Mouse (Mus musculus): ENCODE data around the gene Cryaa.
A peak's percentile ranks its signal among the peaks of the same experiment; 100 is the strongest.

The Cryaa gene

DNA sequence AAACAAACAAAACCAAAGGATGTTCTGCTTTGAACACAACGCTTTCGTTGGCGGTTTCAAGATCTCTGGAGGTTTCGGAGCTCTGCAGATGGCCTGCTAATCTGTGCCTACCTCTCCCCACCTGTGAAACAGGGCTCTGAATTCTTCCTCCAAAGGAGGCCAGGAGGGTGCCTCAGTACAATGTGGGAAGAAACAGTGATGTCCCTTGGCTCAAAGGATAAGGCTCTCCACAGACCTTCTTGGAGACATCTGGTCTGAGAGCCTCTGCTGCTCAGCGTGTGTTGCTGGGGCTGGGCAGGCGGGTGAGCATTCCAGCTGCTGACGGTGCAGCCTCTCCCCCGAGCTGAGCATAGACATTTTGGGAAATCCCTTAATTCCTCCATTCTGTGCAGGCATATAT is at the start of gene Cryaa:
TSS of gene Cryaa (plus strand) at position 301 of the 400 bp plus-strand sequence.
- no peak for DNase-seq (ENCODE audit: low spot score)

DNA sequence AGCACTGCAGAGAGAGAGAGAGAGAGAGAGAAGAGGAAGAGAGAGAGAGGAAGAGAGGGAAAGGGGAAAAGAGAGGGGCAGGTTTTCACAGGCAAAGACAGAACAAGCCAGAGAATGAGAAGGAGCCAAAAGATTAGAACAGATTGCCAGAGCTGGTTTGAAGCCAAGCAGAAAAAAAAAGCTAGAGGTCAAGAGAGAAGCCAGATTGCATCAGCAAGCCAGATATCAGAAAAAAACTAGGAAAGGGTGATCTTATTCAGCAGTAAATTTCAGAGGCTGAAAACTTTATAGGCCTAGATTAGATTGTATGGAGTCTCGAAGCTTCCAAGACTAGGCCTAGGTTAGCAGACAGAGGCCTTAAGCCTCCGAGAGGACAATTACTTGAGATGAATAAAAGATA is 49.6 kb upstream of the Cryaa start:
- DNase-seq (ENCODE audit: low spot score): no peak

DNA sequence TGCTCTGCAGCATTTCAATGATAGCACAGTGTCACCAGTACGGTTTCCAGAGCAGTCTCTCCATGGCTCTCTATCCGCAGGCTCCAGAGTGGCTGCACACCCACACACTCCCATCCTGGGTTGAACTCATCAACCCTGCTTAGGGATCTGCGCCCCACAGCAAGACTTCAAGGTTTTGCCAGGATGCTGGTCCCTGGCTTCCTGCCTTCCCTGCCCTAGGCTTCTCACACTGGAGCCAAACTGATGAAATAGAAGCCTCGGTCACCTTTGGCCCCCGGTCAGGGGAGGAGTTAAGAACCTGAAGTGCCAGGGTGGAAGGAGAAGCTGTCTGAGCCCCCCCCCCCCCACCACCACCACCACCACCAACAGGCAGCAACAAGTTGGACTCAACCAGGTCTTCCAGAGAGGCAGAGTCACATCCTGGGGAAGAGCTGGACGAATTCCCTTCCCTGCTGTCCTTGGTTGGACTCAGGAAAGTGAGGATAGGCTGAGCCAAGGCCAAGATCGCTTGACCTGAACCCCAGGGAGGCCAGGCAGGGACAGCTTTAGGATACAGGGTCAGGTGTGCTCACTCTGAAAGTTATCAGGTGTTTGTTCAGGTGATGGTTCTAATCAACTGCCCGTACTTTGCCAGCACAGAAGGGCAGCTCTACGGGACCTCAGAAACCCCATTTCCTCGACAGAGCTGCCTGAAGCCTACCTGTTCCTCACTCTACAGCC is 46.4 kb upstream of the Cryaa start:
- no peak for DNase-seq (ENCODE audit: low spot score)

DNA sequence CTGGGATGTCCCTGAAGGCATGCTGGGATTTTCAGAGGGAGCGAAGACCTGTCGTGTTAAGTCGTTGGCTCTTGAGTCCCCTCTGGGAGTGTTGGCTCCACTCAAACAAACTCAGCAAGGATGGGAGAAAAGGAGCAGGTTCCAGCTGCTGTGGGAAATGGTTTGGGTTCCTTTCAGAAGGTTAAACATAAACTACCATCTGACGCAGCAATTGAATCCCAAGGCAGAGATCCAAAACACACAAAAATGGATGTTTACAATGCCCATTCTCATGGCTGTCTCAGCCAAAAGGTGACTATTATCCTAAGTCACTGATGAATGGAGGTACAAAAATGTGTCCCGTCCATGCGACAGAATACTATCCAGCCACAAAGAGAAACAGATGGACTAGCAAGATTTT is 44.6 kb upstream of the Cryaa start:
- no peak for DNase-seq (ENCODE audit: low spot score)

DNA sequence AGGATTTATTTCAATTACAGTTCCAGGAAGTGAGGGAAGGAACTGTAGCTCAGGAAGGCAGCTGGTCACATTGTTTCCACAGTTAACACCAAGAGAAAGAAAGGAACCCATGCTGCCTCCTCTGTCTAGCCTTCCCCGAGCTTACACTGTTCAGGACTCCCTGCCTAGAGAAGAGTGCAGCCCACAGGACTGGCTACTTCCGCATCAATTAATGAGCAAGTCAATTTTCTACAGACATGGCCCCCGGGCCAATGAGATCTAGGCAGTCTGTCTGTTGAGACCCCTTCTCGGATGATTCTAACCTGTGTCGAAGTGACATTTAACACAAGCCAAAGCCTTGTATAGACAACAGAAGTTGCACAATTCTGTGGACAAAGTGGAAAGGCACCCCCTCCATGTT is 42.7 kb upstream of the Cryaa start:
- no peak for DNase-seq (ENCODE audit: low spot score)

DNA sequence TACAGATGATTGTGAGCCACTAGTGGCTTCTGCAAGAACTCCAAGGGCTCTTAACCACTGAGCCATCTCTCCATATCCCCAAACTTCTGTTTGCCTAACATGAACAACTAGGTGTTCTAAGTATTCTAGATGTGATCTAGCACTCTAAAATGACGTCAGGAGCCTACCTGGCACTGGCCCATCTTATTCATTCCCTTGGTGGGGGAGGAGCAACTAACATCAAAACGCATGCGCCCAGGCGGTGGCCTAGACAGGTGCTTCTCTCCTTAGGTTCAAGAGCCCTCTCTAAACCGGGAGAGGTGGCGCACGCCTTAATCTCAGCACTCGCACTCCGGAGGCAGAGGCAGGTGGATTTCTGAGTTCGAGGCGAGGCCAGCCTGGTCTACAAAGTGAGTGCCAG is 41.8 kb upstream of the Cryaa start:
- DNase-seq (ENCODE audit: low spot score): no peak

DNA sequence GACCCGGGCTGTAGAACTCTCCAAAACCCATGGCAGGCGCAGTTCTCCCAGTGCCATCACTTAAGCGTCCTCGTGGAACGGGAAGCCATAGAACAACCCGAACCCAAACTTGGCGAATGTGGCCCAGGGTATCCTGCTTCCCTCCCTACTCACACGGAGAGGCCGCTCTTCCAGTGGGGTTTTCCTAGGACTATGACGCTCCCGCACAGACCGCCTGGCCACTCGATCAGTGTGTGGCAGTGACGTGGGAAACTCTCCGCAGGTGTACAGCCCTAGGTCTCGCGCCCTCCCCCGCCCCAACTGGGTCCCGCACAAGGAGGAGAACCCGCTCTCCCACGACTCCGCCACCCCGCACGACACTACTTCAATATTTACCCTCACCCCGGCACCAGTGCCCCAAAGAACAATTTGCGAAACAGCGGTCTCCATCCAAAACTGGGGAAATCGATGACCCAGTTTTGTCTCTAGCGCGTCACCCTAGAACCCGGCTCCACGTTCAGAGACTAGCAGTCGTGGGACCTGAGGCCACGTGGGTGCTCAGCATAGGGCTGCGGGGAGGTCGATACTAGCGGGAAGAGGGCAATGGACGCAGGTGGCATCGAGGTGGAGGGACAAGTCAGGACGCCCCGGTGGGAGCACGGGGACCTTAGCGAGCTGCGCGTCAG is 41.2 kb upstream of the Cryaa start:
- DNase-seq (ENCODE audit: low spot score): peak; percentile 17

DNA sequence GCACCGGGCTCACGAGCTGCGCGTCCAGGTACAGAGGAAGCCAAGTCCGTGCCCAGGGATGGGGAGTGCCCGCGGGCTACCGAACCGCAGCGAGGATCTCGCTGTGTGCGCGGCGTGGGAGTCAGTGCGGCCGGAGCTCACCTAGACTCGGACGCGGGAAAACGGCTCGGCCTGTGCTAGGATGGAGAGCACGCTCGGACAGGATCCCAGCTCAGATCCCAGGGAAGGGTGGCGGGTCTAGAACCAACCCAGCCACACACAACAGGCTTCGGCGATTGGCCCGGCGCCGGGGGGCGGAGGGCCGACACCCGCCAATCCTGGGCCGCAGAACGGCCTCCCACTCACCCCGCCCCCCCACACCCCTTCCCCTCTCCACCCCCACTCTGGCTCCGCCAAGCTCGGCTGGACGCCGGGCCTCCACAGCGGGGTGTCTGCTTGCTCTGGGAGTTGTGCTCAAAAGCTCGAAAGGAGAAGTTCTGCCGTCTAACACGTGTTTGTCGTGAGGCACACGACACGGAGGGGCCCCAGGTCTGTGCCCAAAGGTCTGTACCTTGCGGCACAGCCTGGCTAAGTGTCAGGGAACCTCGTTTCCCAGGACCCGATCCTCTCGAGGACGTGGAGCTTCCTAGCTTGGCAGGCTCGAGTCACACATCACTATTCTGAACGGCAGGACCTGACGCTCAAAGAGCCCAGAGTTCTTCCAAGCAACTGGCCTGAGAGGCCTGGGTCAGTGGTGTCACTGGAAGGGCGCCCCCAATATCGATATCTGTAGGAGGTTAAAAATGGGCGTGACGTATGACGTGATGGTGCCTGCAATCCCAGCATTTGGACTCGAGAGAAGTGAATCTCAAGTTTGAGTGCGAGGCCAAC is 40.4 kb upstream of the Cryaa start, which contains the start of gene Cbs:
TSS of gene Cbs (minus strand) at position 297 of the 870 bp plus-strand sequence.
- DNase-seq (ENCODE audit: low spot score): peak; percentile 60

DNA sequence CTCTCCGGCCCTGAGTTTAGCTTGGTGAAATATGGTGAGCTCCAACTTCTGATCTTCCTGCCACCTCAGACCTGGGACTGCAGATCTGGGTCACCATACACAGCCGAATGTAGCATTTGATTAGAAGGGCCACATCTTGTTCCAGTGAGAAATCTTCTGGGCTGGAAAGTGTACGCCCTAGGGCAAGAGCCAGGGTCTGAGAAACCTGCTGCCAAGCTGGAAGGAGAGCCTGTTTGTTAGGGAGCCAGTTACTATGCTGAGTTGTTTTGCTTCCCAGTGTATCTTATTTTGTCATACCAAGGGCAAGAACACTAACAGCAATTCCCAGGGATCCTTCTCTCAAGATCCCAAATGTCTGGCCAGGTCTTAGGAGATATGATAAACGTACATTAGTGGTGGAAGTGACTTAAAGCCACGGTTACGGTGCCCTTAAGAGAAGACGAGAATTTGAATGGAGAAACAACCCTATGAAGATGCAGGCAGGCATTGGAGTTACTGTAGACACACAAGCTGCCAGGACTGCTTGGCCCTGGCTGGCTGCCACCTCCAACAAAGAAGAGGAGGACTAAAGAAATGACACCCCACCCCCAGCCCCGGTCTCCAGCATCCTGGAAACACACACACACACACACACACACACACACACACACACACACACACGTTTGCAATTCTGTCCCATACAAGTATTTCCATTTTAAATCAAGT is 39.6 kb upstream of the Cryaa start:
- no peak for DNase-seq (ENCODE audit: low spot score)

DNA sequence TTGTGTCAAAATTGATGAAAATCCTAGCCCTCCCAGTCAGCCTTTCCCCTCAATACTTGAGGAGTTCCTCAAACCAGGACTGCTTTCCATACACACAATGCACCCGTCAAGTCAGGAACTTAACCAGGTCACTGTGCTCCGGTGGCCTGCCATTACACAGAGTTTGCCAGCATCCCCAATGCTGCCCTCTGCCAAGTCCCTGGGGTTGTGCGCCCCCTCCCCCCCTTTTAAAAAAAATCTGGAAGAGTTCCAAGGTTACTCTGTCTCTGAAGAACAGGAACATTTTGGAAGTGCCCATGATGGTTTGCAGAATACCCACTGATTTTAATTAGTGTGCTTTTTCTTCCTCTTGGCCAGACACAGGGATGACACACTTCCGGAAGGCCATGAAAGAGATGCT is 38.0 kb upstream of the Cryaa start:
- DNase-seq (ENCODE audit: low spot score): peak; percentile 24

DNA sequence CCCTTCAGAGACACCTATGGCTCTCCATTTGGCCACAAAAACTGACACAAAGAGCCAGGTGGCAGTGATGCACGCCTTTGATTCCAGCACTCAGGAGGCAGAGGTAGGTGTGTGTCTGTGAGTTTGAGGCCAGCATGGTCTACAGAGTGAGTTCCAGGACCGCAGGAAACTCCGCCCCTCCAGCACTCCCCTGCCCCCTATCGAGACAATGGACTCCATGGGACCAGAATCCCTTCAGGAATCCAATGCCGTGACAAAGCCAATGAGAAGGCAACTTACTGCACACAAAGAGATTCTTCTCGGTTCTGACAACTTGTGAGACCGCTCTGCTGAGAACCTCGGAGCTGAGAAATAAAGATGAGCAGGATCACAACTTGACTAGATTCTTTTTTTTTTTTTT is 35.3 kb upstream of the Cryaa start:
- no peak for DNase-seq (ENCODE audit: low spot score)

DNA sequence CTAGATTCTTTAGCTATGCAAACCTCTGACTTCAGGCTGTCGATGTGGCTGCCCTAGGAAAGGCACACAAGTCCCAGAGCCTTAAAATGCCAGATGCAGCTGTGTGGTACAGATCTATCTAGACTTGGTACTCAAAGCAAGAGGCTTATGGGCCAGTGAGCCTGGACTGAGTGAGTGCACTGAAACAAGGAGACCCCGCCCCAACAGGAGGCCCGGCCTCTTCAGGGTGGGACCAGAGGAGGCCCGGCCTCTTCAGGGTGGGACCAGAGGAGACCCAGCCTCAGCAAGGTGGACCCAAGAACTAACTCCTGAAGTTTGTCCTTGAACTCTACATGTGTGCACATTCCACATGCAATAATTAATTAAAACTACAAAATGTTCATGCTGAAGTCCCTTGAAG is 34.7 kb upstream of the Cryaa start:
- no peak for DNase-seq (ENCODE audit: low spot score)

DNA sequence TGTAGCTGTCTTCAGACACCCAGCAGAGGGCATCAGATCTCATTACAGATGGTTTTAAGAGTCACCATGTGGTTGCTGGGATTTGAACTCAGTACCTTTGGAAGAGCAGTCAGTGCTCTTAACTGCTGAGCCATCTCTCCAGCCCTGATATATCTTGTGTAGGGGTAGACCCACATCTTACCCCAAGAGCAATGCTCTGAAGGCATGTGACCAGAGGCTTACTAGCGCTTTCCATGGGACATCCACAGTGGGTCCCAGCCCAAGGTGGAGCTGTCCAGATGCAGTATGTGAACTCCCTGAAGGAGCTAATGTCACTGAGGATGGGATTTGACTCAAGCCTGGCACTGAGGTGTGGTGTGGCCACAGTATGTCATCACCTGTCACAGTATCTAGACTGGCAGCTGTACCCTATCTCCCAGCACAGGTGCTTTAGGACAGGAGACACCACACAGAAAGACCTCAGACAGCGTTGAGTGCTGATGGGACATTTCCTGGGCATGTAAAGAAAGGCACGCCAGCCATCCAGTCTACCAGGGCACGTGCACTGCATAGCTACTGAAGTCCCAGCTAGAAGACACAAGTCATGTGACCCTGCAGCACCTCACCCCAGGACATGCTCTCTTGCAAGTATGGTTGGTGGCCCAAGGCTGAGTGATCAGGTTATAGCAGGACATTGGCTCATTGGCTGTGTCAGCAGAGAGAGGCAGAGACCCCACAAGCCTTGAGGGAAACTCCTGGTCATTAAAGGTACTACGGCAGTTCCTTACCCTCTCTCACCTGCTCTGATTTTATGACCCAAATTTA is 31.2 kb upstream of the Cryaa start:
- DNase-seq (ENCODE audit: low spot score): no peak

DNA sequence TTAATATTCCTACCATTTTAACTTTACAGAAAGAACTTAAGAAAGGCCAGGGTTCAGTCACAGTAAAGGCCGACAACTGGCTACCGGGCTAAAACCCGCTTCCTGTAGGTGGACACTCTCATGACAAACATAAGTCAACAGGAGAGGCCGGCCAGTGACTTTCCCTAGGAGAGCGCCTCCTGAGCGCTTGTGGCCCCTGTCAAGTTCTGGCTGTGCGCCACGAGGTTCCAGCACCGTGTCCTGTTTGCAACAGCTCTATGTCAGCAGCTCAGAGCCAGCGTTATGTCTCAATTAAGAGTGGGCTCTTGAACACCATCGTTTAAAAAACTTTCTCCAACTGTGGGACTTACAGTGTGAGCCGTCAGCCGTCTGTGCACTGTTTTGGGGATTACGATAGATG is 25.5 kb upstream of the Cryaa start:
- no peak for DNase-seq (ENCODE audit: low spot score)

DNA sequence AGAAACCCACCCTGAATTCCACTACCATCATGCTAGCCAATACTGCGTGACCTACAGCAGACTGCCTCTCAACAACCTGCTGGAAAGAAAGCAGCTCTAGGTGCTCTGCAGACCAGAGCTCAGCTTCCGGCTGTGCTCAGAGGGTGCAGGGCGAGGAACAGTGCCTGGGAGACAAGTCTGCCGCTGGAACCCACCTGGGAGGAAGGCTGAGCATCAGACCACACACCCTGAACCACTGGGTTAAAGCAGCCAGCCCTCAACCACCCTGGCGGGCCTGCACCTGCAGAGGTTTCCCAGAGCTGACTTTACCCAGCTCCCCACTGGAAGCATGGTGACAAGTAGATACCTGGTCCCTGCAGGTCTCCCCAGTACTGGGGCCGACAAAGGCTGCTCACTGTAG is 24.3 kb upstream of the Cryaa start:
- no peak for DNase-seq (ENCODE audit: low spot score)

DNA sequence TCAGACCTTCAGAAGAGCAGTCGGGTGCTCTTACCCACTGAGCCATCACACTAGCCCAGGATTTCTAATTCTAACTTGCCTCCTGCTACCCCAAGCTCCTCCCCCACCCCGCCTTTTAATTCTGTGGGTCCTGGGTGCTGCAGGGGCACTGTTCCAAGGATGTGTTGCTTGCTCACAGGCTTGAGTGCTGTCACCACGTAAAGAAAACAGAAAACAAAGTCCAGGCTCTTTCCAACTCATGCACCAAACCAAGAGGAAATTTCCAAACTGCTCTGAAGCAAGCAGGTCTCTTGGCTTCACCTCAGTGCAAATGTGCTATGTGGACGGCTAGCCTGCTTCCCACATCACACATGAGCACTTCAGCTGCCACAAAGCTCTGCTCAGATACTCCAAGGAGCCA is 22.2 kb upstream of the Cryaa start:
- no peak for DNase-seq (ENCODE audit: low spot score)

DNA sequence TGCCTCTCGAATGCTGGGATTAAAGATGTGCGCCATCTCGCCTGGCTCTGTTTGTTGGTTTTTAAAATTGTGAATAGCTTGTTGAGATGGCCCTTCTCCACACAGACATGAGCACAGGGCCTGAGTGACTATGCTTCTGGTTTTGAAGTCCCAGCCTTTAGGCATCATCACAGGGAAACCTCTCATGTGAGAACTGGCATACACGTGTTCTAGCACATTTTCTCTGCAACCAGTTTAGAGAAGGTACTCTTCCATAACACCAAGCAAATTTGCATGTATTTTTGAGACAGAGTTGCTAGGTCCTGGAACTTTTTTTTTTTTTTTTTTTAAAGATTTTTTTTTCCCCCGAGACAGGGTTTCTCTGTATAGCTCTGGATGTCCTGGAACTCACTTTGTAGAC is 20.9 kb upstream of the Cryaa start:
- DNase-seq (ENCODE audit: low spot score): no peak

DNA sequence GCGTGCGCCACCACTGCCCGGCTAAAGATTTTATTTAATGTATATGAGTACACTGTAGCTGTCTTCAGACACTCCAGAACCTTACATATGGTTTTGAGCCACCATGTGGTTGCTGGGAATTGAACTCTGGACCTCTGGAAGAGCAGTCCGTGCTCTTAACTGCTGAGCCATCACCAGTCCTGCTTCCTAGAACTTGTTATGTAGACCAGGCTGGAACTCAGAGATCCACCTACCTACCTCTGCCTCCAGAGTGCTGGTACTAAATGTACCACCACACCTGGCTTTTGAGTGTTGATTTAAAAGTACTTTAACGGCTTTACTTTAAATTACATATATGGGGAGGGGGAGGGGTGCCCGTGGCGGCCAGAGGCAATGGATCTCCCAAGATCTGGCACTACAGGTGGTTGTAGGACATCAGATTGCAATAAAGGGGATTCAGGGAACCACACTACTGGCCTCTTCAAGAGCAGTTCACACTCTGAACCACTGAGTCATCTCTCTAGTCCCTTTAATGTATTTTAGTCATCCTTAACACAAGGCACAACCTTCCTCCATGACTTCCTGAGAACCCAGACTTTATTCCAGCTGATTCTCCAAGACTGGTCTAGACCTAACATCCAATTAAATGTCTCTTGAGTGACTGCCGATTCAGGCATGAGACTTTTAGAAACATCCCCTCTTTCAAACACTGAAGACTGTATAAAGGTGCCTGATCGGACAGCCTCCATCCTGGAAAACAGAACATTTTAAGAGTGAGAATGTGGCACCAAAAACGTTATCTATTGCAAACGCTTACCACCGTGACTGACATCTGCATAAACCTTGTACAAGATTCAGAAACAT is 20.2 kb upstream of the Cryaa start:
- DNase-seq (ENCODE audit: low spot score): no peak

DNA sequence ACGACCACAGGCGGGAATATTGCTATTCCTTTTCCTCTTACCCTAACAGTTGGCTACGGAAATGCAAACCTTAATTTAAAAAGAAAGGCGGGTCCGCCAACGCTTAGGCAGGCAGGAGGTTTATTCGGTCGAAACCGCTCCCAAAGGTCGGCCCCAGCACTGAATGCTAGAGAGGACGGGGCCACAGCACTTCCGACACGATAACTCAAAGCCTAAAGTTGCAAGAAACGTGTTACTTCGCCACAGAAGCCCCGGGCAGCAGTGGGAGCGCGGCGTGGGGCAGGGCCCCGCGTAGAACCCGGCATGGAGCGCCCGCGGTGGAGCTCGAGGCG is 19.5 kb upstream of the Cryaa start:
- DNase-seq (ENCODE audit: low spot score): no peak

DNA sequence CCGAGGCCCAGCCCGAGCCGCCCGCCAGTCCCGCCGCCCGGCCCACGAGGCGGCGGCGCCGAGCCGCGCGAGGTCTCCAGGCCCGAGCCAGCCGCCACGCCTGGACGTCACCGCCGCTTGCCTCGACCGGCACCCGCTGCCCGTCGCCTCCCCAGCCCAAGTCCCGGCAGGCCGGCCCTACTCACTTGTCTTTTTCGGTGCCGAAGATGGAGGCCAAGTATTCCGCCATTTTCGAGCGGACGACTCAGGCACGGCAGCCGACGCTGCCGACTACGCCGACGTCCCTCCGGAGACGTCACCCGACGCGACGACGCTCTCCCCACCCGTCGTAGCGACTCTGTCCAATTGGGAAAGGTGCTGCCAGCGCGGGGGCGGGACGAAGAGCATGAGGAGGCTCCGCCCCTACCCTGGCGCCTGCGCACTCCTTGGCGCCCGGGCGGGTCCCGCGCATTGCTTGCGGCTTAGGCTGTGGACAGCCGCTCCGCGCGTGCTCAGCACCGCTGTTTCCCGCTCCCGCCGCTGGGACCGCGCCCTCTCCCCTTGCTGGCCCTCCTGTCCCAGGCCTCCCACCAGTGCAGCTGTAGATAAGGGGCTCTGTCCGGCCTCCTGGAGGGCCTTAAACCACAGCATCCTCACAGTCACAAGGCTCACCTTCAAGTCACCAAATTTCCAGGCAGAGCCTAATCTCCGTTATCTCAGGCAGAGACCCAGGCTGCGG is 19.0 kb upstream of the Cryaa start, which contains the start of gene U2af1:
TSS of gene U2af1 (minus strand) at position 425 of the 718 bp plus-strand sequence.
- peak; percentile 99 for DNase-seq (ENCODE audit: low spot score)

Data from retina, embryonic 14.5 days (tissue).